Mouse (Mus musculus): ENCODE data around the gene Rft1.

Gene Rft1

DNA sequence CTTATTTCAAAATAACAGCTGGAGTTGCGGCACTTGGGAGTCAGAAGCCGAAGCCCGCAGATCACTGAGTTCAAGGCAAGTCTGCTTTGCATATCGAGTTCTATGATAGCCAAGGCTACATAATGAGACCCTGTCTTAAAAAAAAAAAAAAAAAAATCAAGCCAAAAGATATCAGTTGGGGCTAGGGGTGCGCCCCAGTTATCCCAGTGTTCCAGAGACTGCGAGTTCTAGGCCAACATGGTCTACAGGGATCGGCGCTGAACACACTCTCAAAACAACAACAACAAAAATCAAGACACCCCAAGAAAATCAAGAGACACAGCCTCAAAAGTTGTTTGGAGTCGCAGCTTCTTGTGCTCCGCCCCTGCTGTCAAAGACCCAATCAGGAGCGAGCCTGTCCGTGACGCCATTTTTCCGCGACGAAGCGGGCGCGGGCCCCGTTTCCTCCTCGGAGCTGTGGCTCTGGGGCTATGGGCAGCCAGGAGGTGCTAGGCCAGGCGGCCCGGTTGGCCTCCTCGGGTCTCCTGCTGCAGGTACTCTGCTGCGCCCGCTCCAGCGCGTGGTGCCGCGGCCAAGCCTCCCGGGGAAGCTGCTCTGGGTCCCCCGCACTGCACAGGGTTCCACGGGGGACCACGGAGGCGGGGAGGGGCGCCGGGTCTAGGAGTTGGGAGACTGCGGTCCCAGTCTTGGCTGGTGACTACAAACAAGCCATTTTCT lies at the start of gene Rft1:
Gene Rft1, plus strand, starts transcription at position 418 of the 717 bp plus-strand sequence.
- DNase-seq (ENCODE audit: low spot score in 2 of 2): peak; percentile 93 to 95

DNA sequence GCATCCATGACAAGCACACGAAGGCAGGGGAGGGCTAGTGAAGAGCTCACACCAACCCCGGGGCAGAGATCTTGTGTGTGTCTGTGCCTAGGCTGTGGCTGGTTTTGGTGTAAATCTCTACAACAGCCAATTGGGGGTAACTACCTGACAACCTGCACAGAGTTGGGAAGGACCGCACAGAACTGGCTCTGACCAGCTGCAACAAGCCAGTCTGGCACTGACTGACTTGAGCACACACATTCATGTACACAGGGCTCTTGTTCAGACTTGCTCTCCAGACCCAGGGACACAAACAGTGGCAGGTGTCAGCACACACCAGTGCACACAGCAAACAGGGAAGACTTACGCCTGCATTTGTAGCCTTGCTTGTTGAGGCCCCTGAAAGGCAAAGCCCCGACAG lies 47.3 kb upstream of the Rft1 start:
- no peak for DNase-seq (ENCODE audit: low spot score in 2 of 2)

DNA sequence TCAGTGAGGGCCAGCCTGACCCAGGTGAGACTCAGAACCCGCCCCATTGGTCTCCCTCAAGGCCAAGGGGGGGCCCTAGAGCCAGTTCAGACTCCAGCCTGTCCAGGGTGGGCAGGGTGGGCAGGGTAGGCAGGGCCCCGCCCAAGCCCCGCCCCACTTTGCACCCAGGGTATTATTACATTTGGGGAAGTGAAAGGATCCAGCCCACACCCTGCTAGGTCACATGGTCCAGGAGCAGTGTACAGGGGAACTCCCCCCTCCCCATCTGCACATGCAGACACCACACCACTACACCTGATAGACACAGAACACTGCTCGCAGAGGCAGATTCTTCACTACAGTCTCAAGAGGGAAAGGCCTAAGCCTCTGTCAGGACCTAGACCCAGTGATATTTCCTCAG lies 46.5 kb upstream of the Rft1 start:
- no peak for DNase-seq (ENCODE audit: low spot score in 2 of 2)

DNA sequence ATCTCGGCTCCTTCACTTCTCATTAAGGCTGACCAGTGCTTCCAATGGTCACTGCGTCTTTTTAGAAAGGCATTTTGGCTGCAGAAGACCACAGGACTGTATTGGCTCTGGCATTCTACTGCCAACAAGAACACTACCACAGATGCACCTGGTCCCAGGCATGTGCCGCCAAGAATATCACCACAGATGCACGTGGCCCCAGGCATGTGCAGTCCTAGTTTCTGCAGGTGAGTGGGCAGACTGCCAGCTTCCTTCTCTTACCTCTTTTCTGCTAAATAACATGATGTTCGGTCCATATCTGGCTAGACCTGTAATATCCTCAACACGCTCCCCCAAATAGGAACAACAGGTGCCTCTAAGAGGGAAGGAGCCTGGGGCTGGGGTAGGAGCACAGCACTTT lies 46.0 kb upstream of the Rft1 start:
- no peak for DNase-seq (ENCODE audit: low spot score in 2 of 2)

- no peak for DNase-seq (ENCODE audit: low spot score in 2 of 2)
Observed at GRCm38 (mm10) chr14:30609499-30609898, 44.7 kb upstream of the Rft1 start.

DNA sequence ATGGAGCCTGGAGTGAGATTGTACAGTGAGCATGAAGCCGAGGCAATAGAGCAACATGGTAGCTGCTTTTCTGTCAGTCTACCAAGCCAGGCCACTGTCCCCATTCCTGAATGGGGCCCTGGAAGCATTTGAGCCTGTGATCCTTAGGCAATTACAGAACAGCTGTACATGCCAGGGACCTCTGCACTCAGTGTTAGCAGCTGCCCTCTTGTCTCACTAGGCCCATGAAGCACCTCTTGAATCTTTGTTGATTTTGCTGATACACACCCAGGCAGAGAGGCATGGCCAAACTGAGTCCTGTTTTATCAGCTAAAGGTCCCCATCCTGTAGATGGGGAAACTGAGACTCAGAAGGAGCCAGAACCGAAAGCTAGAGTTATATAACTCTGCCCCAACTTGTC lies 43.9 kb upstream of the Rft1 start:
- no peak for DNase-seq (ENCODE audit: low spot score in 2 of 2)

GRCm38 (mm10) chr14:30610940-30611339 lies 43.2 kb upstream of the Rft1 start:
- DNase-seq (ENCODE audit: low spot score in 2 of 2): no peak

GRCm38 (mm10) chr14:30612523-30612922 lies 41.6 kb upstream of the Rft1 start:
- no peak for DNase-seq (ENCODE audit: low spot score in 2 of 2)

DNA sequence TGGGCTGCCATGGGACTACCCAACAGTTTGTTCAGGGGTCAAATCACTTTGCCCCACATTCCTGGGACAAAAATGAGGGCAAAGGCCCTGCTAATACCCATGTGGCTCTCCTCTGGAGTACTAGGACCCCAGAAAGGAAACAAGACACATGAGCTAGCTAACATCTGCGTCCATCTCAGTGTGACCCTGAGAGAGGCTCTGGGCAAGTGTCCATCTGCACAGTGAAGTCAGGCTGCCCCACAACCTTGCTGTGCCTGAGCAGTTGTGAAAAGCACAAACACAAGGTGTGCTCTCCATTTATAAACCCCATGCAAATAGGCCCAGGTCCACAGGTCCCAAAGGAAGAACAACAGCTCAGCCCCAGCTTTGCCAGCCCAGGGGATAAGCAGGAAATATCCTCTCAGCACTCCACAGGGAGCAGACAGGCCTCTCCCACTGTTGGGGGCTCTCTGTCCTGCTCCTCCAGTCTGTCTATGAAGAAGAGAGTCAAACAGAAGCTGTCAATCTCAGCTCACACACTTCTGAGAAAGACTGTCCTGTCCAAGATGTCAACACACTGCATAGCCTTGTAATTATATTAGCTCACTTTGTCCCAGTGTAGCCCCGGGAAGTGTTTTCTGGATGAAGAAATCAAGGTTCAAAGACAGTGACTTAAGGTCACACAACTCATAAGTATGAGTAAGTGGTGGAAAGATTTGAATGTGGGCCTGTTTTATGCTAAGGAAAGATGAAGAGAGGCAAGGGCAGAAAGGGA lies 41.0 kb upstream of the Rft1 start:
- no peak for DNase-seq (ENCODE audit: low spot score in 2 of 2)

GRCm38 (mm10) chr14:30616751-30617150 lies 37.4 kb upstream of the Rft1 start:
- DNase-seq (ENCODE audit: low spot score in 2 of 2): no peak

DNA sequence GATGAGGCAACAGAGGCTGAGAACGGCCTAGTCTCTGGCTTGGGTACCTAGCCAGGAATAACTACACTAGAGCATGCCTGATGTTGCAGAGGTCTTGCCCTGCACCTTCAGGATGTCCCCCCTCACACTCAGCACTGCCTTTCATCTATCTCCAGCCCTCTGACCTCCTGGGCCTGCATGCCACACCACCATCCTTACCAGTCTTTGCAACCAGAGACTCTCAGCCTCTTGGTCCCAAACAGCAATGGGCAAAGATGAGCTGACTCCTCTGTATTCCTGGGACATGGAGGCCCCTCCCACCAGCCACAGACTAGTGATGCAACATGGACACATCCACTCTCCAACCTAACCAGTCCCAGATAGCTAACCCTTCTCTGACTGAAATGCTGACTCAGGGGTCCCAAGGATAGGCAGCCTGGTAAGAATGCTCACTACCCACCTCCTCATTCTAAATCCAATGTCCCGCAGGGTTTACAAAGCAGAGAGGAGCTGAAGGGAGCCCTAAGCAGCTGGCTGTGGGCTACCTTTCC lies 35.3 kb upstream of the Rft1 start:
- no peak for DNase-seq (ENCODE audit: low spot score in 2 of 2)

DNA sequence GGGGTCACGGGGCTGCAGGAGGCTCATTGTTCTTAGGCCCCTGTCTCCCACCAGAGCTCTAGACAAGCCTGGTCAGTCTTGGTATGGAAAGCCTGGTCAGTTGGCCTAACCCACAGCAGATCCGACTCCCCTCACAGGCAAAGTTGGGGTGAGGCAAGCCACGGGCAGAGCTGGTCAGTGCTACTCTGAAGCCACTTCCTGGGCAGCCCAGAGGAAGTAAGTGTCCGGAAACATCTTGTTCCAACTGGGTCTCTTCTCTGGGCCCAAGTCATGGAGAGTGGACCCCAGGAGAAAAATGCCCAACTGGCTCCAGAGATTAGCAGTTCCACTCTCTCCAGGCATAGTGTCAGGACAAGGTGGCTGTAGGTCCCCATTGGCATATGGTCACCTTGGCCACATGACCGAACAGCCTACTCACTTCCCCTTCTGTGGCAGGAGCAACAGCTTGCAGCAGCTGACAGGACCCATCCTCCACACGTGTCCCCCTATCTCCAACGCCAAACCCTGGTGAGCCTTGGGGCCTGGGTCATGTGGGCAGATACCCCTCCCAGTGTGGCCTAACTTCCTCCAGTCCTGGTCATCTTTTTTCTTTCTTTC lies 34.1 kb upstream of the Rft1 start:
- no peak for DNase-seq (ENCODE audit: low spot score in 2 of 2)

GRCm38 (mm10) chr14:30622130-30622529 lies 32.0 kb upstream of the Rft1 start:
- DNase-seq (ENCODE audit: low spot score in 2 of 2): no peak

DNA sequence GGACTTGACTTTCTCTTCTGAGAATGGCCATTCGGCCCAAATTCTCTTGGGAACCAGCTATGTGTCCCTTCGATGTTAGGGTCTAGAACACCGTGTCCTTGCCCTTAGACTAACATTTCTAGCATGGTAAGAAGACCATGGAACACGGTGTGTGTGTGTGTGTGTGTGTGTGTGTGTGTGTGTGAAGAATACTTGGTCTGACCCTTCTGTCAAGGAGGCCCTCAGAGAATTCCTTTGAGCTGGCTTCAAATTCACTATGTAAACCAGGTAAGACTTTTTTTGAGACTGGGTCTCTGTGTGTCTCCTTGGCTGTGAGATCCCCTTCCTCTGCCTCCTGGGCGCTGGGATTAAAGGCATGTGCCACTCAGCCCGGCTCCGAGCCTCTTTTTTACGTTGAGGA lies 31.6 kb upstream of the Rft1 start:
- no peak for DNase-seq (ENCODE audit: low spot score in 2 of 2)

GRCm38 (mm10) chr14:30624277-30624721 lies 29.9 kb upstream of the Rft1 start:
- DNase-seq (ENCODE audit: low spot score in 2 of 2): no peak

DNA sequence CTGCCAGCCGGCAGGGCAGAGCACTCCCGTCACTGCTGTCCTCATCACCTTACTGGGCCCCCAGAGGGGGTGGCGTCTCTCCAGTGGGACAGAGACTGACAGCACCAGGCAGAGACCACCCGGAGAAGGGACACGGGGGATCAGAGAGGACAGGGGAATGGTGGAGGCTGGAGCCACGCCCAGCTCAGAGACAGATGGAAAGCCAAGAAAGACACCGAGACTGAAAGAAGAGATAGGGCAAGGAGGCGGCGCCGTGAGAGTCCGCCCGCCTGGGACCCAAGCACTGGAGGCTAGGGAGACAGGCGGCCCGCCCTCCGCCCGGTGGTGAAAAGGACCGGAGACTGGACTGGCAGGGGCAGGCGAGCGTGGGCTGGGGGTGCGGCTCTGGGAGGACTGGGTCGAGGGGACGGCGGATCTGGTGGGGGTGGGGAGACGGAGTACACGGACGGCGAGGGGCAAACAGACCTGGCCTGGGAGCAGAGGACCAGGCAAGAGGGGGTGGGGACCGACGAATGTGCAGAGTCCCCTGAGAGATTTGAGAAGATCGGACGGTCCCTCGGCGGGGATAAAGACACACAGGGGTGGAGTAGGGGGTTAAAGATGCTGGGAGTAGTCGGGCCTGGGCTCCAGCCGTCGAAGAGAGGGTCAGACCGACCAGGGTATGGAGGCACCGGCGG lies 28.9 kb upstream of the Rft1 start:
- DNase-seq (ENCODE audit: low spot score in 2 of 2): no peak

DNA sequence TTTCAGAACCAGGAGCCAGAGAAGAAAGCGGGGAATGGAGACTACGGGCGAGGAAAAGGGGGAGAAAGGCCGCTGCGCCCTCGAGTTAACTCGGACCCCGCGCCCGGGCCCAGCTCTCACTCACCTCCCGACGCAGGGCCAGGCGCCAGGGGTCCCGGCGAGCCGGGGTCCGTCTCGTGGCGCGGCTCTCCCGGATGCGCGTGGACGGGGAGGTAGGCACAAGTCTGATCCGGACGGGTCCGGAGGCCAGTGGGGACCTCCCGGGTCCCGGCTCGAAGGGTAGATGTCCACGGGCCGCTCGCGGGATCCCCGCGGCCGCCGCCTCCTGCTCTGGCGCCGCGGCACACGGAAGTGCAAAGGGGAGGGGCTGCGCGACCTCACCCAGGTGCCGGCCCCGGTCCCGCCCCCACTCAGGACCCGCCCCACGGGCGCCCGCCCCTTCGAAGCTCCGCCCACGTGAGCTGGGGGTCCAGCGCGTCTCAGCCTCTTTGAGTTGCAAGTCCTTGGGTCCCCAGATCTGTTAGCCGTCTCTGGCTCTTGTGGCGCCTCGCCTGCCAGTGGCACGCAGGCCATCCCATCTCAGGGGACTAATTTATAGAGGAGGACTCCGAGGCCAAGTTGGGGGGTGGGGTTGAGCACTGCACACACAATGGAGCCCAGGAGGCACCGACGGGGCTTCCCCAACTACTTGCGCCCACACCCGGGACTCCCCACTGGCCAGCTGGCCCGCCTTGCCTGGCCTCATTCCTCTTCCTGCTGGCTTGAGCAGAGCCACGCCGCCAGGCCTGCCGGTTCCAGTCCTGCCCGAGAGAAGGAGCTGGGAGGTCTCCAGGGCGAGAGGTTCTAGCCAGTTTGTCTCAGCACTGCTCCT lies 28.1 kb upstream of the Rft1 start, which contains the start of gene Prkcd:
Gene Prkcd, minus strand, starts transcription at position 355 of the 871 bp plus-strand sequence.
- peak in 1 of 2 experiments; percentile 15 for DNase-seq (ENCODE audit: low spot score in 2 of 2)

DNA sequence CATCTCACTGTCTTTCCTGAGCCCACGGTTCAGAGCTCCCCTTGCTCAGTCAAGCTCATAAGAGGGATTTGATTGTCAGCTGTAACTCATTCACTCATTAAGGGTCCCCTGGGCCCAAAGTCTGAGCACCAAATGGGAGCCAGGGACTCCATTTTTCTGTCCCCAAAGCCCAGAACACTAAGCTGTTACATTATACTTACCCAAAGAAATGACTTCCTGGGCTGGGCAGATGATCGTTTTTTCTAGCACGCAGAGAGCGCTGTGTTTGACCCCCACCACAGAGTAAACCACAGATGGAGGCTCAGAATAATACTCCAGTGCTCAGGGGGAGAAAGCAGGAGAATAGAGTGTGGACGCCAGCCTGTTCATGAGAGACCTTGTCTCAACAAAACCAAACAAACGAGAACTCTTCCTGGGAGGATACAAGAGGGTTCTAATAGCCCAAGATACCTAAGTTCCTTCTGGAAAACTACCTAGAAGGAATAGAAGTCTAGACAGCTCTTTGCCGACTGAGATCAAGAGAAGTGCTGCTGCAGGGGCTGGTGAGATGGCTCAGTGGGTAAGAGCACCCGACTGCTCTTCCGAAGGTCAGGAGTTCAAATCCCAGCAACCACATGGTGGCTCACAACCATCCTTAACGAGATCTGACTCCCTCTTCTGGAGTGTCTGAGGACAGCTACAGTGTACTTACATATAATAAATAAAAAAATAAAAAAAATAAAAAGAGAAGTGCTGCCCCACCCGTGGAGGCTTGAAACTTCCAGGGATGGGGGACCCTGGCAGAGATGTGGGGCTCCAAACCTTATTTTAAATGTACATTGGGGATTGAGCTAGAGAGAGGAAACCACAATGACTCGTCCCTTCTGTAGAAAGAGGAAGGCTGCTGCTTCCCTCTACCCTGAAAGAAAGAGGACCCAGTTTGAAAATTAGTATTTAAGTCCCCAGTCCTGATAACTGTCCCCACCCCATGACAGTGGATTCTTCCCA lies 27.1 kb upstream of the Rft1 start:
- DNase-seq (ENCODE audit: low spot score in 2 of 2): no peak

- DNase-seq (ENCODE audit: low spot score in 2 of 2): no peak
Observed at GRCm38 (mm10) chr14:30628235-30628634, 25.9 kb upstream of the Rft1 start.

DNA sequence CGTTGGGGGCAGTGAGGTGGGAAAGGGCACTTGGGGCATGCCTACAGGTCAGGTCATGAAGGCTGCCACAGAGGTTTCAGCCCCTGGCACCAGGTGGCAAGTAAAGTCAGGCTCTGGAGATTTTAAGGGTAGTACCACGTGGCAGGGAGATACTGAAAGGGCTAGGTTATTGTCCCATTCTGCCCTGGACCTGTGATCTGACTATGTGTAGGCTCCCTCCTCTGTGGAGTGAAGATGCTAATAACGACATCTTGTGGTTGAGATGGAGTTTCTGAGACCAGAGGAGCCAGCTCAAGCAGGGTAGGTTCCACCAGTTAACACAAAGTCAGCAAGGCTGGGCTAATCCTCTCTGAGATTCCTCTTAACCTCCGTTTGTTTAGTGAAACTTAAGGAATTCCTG lies 24.3 kb upstream of the Rft1 start:
- no peak for DNase-seq (ENCODE audit: low spot score in 2 of 2)

Measured in right cerebral cortex, postnatal 36 days (tissue).